Mouse (Mus musculus): ENCODE data around the gene Gm49387. TPM values are rescaled to one million over a fixed set of nuclear protein-coding genes. Genes with fewer than 3 reads are reported as not detected.

Gene Gm49387
- polyA plus RNA-seq, 1 experiment: not detected

GRCm38 (mm10) chr14:31658126-31658680 lies 17.5 kb upstream of the Gm49387 start:
- no peaks in the 10 kb centered on the region for H3K27me3 ChIP-seq (ENCODE audit: control insufficient read depth, insufficient read depth, low read length, poor library complexity, severe bottlenecking)
- H3K36me3 ChIP-seq (ENCODE audit: control insufficient read depth, insufficient read depth, low read length, poor library complexity, severe bottlenecking): no peaks in the 10 kb centered on the region
- no peak overlapping the region for H3K9ac ChIP-seq (ENCODE audit: low read depth, poor library complexity, severe bottlenecking)
- H3K4me1 ChIP-seq (ENCODE audit: control insufficient read depth, insufficient read depth, low read length): no peaks in the 10 kb centered on the region
- H3K4me3 ChIP-seq (ENCODE audit: low read depth, low read length): no peak overlapping the region
- H3K9me3 ChIP-seq (replicated peaks; ENCODE audit: control insufficient read depth, insufficient read depth, low read length, poor library complexity, severe bottlenecking): no peaks in the 10 kb centered on the region
- TF ChIP-seq POLR2A (IDR thresholded peaks at IDR 0.05; ENCODE audit: insufficient read depth, low read length): no peak
- no peak for TF ChIP-seq CTCF (IDR thresholded peaks at IDR 0.05; ENCODE audit: low read depth, low read length)
- TF ChIP-seq EP300 (IDR thresholded peaks at IDR 0.05; ENCODE audit: insufficient read depth, low read depth, low read length): no peak
- no peak overlapping the region for H3K27ac ChIP-seq (ENCODE audit: insufficient read depth, low read length)

DNA sequence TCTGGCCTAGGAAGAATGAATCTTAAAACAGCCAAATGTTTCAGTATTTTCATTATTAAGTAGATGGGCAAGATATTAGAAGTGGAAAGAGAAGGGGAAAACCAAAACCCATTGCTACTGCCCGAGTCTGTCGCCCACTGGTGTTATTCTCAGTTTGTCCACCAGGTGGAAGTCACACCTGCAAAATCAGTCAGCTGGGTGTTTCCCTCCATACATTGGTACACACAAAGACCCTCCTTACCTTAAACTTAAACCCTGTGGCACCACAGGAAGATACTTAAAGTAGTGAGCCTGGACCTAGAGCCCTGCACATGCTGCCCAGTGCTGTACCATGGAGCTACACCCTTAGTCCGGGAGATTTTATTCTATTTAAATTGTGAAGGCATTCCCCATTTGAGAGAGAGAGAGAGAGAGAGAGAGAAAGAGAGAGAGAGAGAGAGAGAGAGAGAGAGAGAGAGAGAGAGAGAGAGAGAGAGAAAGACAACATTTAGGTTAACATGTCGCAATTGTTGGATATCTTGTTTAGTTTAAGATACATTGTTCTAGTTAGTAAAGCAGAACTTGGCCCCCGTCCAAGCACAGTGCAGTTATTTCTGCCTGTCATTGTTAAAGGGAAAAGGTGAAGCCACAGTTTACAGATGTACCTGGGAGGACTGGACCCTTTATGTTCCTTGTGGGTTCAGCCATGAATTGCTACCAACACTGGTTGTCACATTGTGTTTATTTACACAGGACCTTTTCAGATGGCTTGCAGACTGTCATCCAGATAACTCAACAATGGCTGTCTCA lies 16.4 kb upstream of the Gm49387 start:
- no peaks in the 10 kb centered on the region for H3K36me3 ChIP-seq (ENCODE audit: control insufficient read depth, insufficient read depth, low read length, poor library complexity, severe bottlenecking)
- H3K4me3 ChIP-seq (ENCODE audit: low read depth, low read length): no peak overlapping the region
- H3K27me3 ChIP-seq (ENCODE audit: control insufficient read depth, insufficient read depth, low read length, poor library complexity, severe bottlenecking): no peaks in the 10 kb centered on the region
- H3K9me3 ChIP-seq (replicated peaks; ENCODE audit: control insufficient read depth, insufficient read depth, low read length, poor library complexity, severe bottlenecking): no peaks in the 10 kb centered on the region
- no peaks in the 10 kb centered on the region for H3K4me1 ChIP-seq (ENCODE audit: control insufficient read depth, insufficient read depth, low read length)
- H3K9ac ChIP-seq (ENCODE audit: low read depth, poor library complexity, severe bottlenecking): no peak overlapping the region
- TF ChIP-seq CTCF (IDR thresholded peaks at IDR 0.05; ENCODE audit: low read depth, low read length) (peak; percentile 60), EP300 (IDR thresholded peaks at IDR 0.05; ENCODE audit: insufficient read depth, low read depth, low read length) (no peak)
- no peak overlapping the region for H3K27ac ChIP-seq (ENCODE audit: insufficient read depth, low read length)

DNA sequence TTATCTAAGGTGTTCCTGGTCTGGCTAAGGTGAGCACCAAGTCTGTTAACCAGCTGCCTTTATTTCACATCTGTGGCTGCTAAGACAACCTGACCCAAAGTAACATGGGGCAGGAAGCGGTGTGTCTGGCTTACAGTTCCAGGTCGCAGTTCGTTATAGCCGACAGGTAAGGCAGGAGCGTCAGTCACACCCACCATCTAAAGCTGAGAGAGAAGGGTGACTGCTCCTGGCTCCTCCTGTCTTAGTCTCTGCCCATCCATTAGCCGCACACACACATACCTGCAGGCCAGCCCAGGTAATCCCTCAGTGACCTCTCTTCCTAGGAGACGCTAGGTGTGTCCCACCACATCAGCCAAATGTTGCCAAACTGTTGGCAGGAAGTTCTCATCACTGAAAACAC lies 15.7 kb upstream of the Gm49387 start:
- Histone ChIP-seq H3K4me3 (ENCODE audit: low read depth, low read length) (no peak overlapping the region), H3K27me3 (ENCODE audit: control insufficient read depth, insufficient read depth, low read length, poor library complexity, severe bottlenecking) (no peaks in the 10 kb centered on the region), H3K9ac (ENCODE audit: low read depth, poor library complexity, severe bottlenecking) (no peak overlapping the region), H3K9me3 (replicated peaks; ENCODE audit: control insufficient read depth, insufficient read depth, low read length, poor library complexity, severe bottlenecking) (no peaks in the 10 kb centered on the region), H3K36me3 (ENCODE audit: control insufficient read depth, insufficient read depth, low read length, poor library complexity, severe bottlenecking) (no peaks in the 10 kb centered on the region), H3K4me1 (ENCODE audit: control insufficient read depth, insufficient read depth, low read length) (no peaks in the 10 kb centered on the region), H3K27ac (ENCODE audit: insufficient read depth, low read length) (no peak overlapping the region)
- TF ChIP-seq CTCF (IDR thresholded peaks at IDR 0.05; ENCODE audit: low read depth, low read length): no peak
- TF ChIP-seq EP300 (IDR thresholded peaks at IDR 0.05; ENCODE audit: insufficient read depth, low read depth, low read length): no peak

DNA sequence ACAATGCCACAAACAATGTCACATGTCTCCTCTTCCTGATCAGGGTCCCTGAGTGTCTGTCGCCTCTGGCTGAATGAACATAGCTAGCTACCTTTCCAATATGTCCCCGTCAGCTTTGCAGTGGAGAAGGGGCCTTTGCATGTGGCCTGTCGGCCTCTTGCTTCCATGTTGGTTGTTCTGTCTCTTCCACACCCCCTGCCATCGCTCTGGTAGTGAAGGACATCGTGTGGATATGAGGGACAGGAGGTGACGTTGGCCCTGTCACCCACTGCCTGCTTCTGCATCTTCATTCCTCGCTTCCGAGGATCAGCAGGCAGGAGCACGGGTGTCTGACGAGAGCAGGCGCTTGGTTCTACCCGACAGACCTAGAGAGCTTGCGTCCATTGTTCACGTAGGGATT lies 14.7 kb upstream of the Gm49387 start:
- no peak overlapping the region for H3K27ac ChIP-seq (ENCODE audit: insufficient read depth, low read length)
- H3K36me3 ChIP-seq (ENCODE audit: control insufficient read depth, insufficient read depth, low read length, poor library complexity, severe bottlenecking): no peaks in the 10 kb centered on the region
- H3K27me3 ChIP-seq (ENCODE audit: control insufficient read depth, insufficient read depth, low read length, poor library complexity, severe bottlenecking): no peaks in the 10 kb centered on the region
- H3K9ac ChIP-seq (ENCODE audit: low read depth, poor library complexity, severe bottlenecking): no peak overlapping the region
- H3K9me3 ChIP-seq (replicated peaks; ENCODE audit: control insufficient read depth, insufficient read depth, low read length, poor library complexity, severe bottlenecking): no peaks in the 10 kb centered on the region; the same call in 1 of the 2 replicates
- no peak for TF ChIP-seq POLR2A (IDR thresholded peaks at IDR 0.05; ENCODE audit: insufficient read depth, low read length)
- TF ChIP-seq CTCF (IDR thresholded peaks at IDR 0.05; ENCODE audit: low read depth, low read length): no peak
- no peak for TF ChIP-seq EP300 (IDR thresholded peaks at IDR 0.05; ENCODE audit: insufficient read depth, low read depth, low read length)
- H3K4me1 ChIP-seq (ENCODE audit: control insufficient read depth, insufficient read depth, low read length): no peaks in the 10 kb centered on the region
- no peak overlapping the region for H3K4me3 ChIP-seq (ENCODE audit: low read depth, low read length)

GRCm38 (mm10) chr14:31654816-31655215 lies 14.1 kb upstream of the Gm49387 start:
- Histone ChIP-seq H3K9me3 (replicated peaks; ENCODE audit: control insufficient read depth, insufficient read depth, low read length, poor library complexity, severe bottlenecking) (no peaks in the 10 kb centered on the region; the same call in 1 of the 2 replicates), H3K27me3 (ENCODE audit: control insufficient read depth, insufficient read depth, low read length, poor library complexity, severe bottlenecking) (no peaks in the 10 kb centered on the region), H3K4me1 (ENCODE audit: control insufficient read depth, insufficient read depth, low read length) (no peaks in the 10 kb centered on the region), H3K4me3 (ENCODE audit: low read depth, low read length) (no peak overlapping the region), H3K9ac (ENCODE audit: low read depth, poor library complexity, severe bottlenecking) (no peak overlapping the region), H3K36me3 (ENCODE audit: control insufficient read depth, insufficient read depth, low read length, poor library complexity, severe bottlenecking) (no peaks in the 10 kb centered on the region), H3K27ac (ENCODE audit: insufficient read depth, low read length) (no peak overlapping the region)
- TF ChIP-seq EP300 (IDR thresholded peaks at IDR 0.05; ENCODE audit: insufficient read depth, low read depth, low read length): no peak
- TF ChIP-seq CTCF (IDR thresholded peaks at IDR 0.05; ENCODE audit: low read depth, low read length): no peak
- no peak for TF ChIP-seq POLR2A (IDR thresholded peaks at IDR 0.05; ENCODE audit: insufficient read depth, low read length)
